Mouse (Mus musculus) bone marrow, adult 2 months (tissue): ENCODE data around the gene Ccnk. TPM values are rescaled to one million over a fixed set of nuclear protein-coding genes. Genes with fewer than 3 reads are reported as not detected.

ENCODE experiments used
- H3K27ac ChIP-seq: fragments of 200-500 bp; 2 replicates; pipeline ENCODE4 v1.5.1; 2012; ENCODE audit warnings: low read depth, mild to moderate bottlenecking, control low read depth, inconsistent platforms, low read length; ENCODE audit not compliant: control insufficient read depth, poor library complexity, insufficient read depth
- H3K4me1 ChIP-seq: fragments of 200-500 bp; 2 replicates; pipeline ENCODE4 v1.6.1; 2011; ENCODE audit warnings: low read length; ENCODE audit not compliant: control insufficient read depth, insufficient read depth
- H3K4me3 ChIP-seq: fragments of 200-500 bp; replicated peaks from 2 replicates; pipeline ENCODE3; 2011; ENCODE audit warnings: mild to moderate bottlenecking, low read depth, low read length, control low read depth; ENCODE audit not compliant: control insufficient read depth
- CTCF ChIP-seq: fragments of 200-500 bp; IDR thresholded peaks from 2 replicates; pipeline ENCODE4 v1.5.1; 2011; ENCODE audit warnings: low read length, control low read depth; ENCODE audit not compliant: control insufficient read depth, insufficient read depth
- POLR2A ChIP-seq: fragments of 200-500 bp; IDR thresholded peaks from 2 replicates; pipeline ENCODE4 v1.6.1; 2011; ENCODE audit warnings: low read depth, mild to moderate bottlenecking, control low read depth, low read length, borderline replicate concordance; ENCODE audit not compliant: control insufficient read depth
- WGBS: fragments of 180-500 bp; shearing (Covaris S2); methylation state at CpG from one replicate; pipeline ENCODE4 v1.1.7; 2018; 5-methylcytosine and 5-hydroxymethylcytosine counted together
- polyA plus RNA-seq: library from polyadenylated mRNA; stranded (reverse); fragments of >200 nt; gene quantifications from 2 replicates; pipeline ENCODE4 v1.2.4, GENCODE M21; 2011; ENCODE audit warnings: low replicate concordance; ENCODE audit not compliant: missing spikeins, insufficient read depth, insufficient read length

Gene Ccnk
- polyA plus RNA-seq, 1 experiment, result 21.9 TPM

GRCm38 (mm10) chr12:108176366-108176765, 3.0 kb upstream of the Ccnk start:
- Histone ChIP-seq H3K4me3 (no peak overlapping the region), H3K27ac (no peak overlapping the region), H3K4me1 (peaks cover 4% of the 10 kb centered on the region)
- TF ChIP-seq CTCF (no peak), POLR2A (no peak)
- WGBS, result 81% methylated on average over 3 of the region's 3 CpGs

GRCm38 (mm10) chr12:108178331-108179245, 791 bp upstream of the Ccnk start:
- under 1% methylated on average over 99 of the region's 103 CpGs for WGBS
- Histone ChIP-seq H3K4me3 (peak overlapping the region; percentile 78), H3K27ac (peak overlapping the region; percentile 96), H3K4me1 (no peaks in the 10 kb centered on the region; the same call in 1 of the 2 replicates)
- no peak for TF ChIP-seq CTCF
- TF ChIP-seq POLR2A, result peak; percentile 14; the same call in 1 of the 2 replicates

- Histone ChIP-seq H3K4me3 (peak within 1 kb of the TSS; percentile 85), H3K4me1 (no peaks in the 10 kb centered on the region; the same call in 1 of the 2 replicates), H3K27ac (peak within 1 kb of the TSS; percentile 96)
- TF ChIP-seq CTCF (no peak), POLR2A (no peak)
- 1% methylated on average over 9 of the region's 9 CpGs for WGBS
Measured at GRCm38 (mm10) chr12:108179246-108179320, 296 bp upstream of the Ccnk start, which contains the start of gene Setd3. Gene Setd3, minus strand, starts transcription at chr12:108179314.

- Histone ChIP-seq H3K27ac (no peak overlapping the region), H3K4me3 (no peak overlapping the region), H3K4me1 (no peaks in the 10 kb centered on the region; the same call in 1 of the 2 replicates)
- WGBS, result 84% methylated on average over 6 of the region's 6 CpGs
- no peak for TF ChIP-seq POLR2A
- TF ChIP-seq CTCF, result no peak
Measured at GRCm38 (mm10) chr12:108181716-108182115, 2.3 kb downstream of the Ccnk start.

- Histone ChIP-seq H3K4me3 (no peak overlapping the region), H3K27ac (no peak overlapping the region), H3K4me1 (no peaks in the 10 kb centered on the region)
- TF ChIP-seq POLR2A, result no peak
- no peak for TF ChIP-seq CTCF
- WGBS, result 91% methylated on average over 6 of the region's 6 CpGs
Measured at GRCm38 (mm10) chr12:108187541-108188091, 8.2 kb downstream of the Ccnk start.

GRCm38 (mm10) chr12:108193878-108194277, 14.5 kb downstream of the Ccnk start:
- no peak for TF ChIP-seq POLR2A
- TF ChIP-seq CTCF, result no peak
- Histone ChIP-seq H3K4me1 (no peaks in the 10 kb centered on the region), H3K27ac (no peak overlapping the region), H3K4me3 (no peak overlapping the region)
- 90% methylated on average over 5 of the region's 5 CpGs for WGBS

GRCm38 (mm10) chr12:108195761-108196160, 16.4 kb downstream of the Ccnk start:
- H3K4me1 ChIP-seq, result no peaks in the 10 kb centered on the region
- H3K4me3 ChIP-seq, result no peak overlapping the region
- TF ChIP-seq CTCF (no peak), POLR2A (no peak)
- 96% methylated on average over 11 of the region's 11 CpGs for WGBS
- no peak overlapping the region for H3K27ac ChIP-seq

GRCm38 (mm10) chr12:108198447-108198846, 19.1 kb downstream of the Ccnk start:
- 91% methylated on average over 4 of the region's 4 CpGs for WGBS
- TF ChIP-seq CTCF (no peak), POLR2A (no peak)
- Histone ChIP-seq H3K4me1 (no peaks in the 10 kb centered on the region), H3K4me3 (no peak overlapping the region), H3K27ac (no peak overlapping the region)
